Mouse (Mus musculus): ENCODE measurements around the gene Synrg. TPM values are rescaled to one million over a fixed set of nuclear protein-coding genes. Genes with fewer than 3 reads are reported as not detected.

Synrg gene
- polyA plus RNA-seq, 1 experiment: 4.8 TPM

DNA sequence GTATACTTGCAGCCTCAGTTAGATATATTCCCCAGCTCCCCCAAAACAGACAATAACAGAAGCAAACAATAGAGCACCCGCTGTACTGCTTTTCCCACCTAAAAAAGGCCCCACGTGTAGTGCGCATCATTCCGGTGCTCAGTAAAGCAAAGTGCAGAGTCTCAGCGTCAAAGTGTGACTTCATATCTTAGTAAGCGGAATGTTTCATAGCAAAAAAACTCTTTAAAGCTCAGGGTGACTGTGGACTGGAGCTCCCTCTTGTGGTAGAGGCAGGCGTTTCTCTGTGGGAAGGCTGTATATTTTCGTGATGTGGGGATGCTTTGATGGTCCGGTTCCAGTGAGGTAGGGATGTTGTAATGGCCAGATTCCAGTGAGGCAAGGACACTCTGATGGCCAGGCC, 67.7 kb downstream of the Synrg start:
- H3K79me2 ChIP-seq (ENCODE audit: control insufficient read depth, insufficient read depth): no peaks in the 10 kb centered on the region
- H3K4me3 ChIP-seq (ENCODE audit: insufficient read depth, poor library complexity, severe bottlenecking): no peak overlapping the region
- no peaks in the 10 kb centered on the region for H3K36me3 ChIP-seq (ENCODE audit: control insufficient read depth, insufficient read depth)
- no peaks in the 10 kb centered on the region for H3K79me3 ChIP-seq (ENCODE audit: low read depth)
- no peaks in the 10 kb centered on the region for H3K27me3 ChIP-seq (ENCODE audit: control insufficient read depth, insufficient read depth, insufficient read length)
- TF ChIP-seq CEBPB (IDR thresholded peaks at IDR 0.05; ENCODE audit: low read depth): no peak
- TF ChIP-seq MYOG (IDR thresholded peaks at IDR 0.05; ENCODE audit: control insufficient read depth, extremely low read depth, insufficient read length): no peak
- no peak for TF ChIP-seq MAX (IDR thresholded peaks at IDR 0.05)
- no peak for TF ChIP-seq FOSL1 (IDR thresholded peaks at IDR 0.05; ENCODE audit: insufficient read depth, low read length, poor library complexity, severe bottlenecking)
- peak; percentile 28 for TF ChIP-seq CTCF (IDR thresholded peaks at IDR 0.05; ENCODE audit: control insufficient read depth, insufficient read depth, insufficient read length)
- TF ChIP-seq MYOD1 (IDR thresholded peaks at IDR 0.05; ENCODE audit: control insufficient read depth, insufficient read length, low read depth): no peak
- TF ChIP-seq USF1 (IDR thresholded peaks at IDR 0.05; ENCODE audit: low read depth): no peak
- H3ac ChIP-seq (ENCODE audit: control insufficient read depth, insufficient read length, low read depth): no peak overlapping the region

- Histone ChIP-seq H3K79me2 (ENCODE audit: control insufficient read depth, insufficient read depth) (no peaks in the 10 kb centered on the region), H3ac (ENCODE audit: control insufficient read depth, insufficient read length, low read depth) (no peak overlapping the region), H3K4me3 (ENCODE audit: insufficient read depth, poor library complexity, severe bottlenecking) (no peak overlapping the region), H3K36me3 (ENCODE audit: control insufficient read depth, insufficient read depth) (no peaks in the 10 kb centered on the region), H3K27me3 (ENCODE audit: control insufficient read depth, insufficient read depth, insufficient read length) (no peaks in the 10 kb centered on the region), H3K79me3 (ENCODE audit: low read depth) (no peaks in the 10 kb centered on the region)
- no peak for TF ChIP-seq MAX (IDR thresholded peaks at IDR 0.05)
- no peak for TF ChIP-seq MYOG (IDR thresholded peaks at IDR 0.05; ENCODE audit: control insufficient read depth, extremely low read depth, insufficient read length)
- TF ChIP-seq CTCF (IDR thresholded peaks at IDR 0.05; ENCODE audit: control insufficient read depth, insufficient read depth, insufficient read length): no peak
- no peak for TF ChIP-seq USF1 (IDR thresholded peaks at IDR 0.05; ENCODE audit: low read depth)
Measured at GRCm38 (mm10) chr11:84032559-84032958, 68.3 kb downstream of the Synrg start.

- Histone ChIP-seq H3K4me3 (ENCODE audit: insufficient read depth, poor library complexity, severe bottlenecking) (no peak overlapping the region), H3K79me3 (ENCODE audit: low read depth) (no peaks in the 10 kb centered on the region), H3K36me3 (ENCODE audit: control insufficient read depth, insufficient read depth) (no peaks in the 10 kb centered on the region), H3ac (ENCODE audit: control insufficient read depth, insufficient read length, low read depth) (no peak overlapping the region), H3K79me2 (ENCODE audit: control insufficient read depth, insufficient read depth) (no peaks in the 10 kb centered on the region), H3K27me3 (ENCODE audit: control insufficient read depth, insufficient read depth, insufficient read length) (no peaks in the 10 kb centered on the region)
- TF ChIP-seq MYOD1 (IDR thresholded peaks at IDR 0.05; ENCODE audit: control insufficient read depth, insufficient read length, low read depth) (no peak), MAX (IDR thresholded peaks at IDR 0.05) (no peak)
Measured at GRCm38 (mm10) chr11:84033671-84034070, 69.4 kb downstream of the Synrg start.

- no peak overlapping the region for H3ac ChIP-seq (ENCODE audit: control insufficient read depth, insufficient read length, low read depth)
- no peak overlapping the region for H3K4me3 ChIP-seq (ENCODE audit: insufficient read depth, poor library complexity, severe bottlenecking)
- TF ChIP-seq CTCF (IDR thresholded peaks at IDR 0.05; ENCODE audit: control insufficient read depth, insufficient read depth, insufficient read length) (no peak), FOSL1 (IDR thresholded peaks at IDR 0.05; ENCODE audit: insufficient read depth, low read length, poor library complexity, severe bottlenecking) (no peak), CEBPB (IDR thresholded peaks at IDR 0.05; ENCODE audit: low read depth) (no peak), MAX (IDR thresholded peaks at IDR 0.05) (no peak), MYOD1 (IDR thresholded peaks at IDR 0.05; ENCODE audit: control insufficient read depth, insufficient read length, low read depth) (no peak), MYOG (IDR thresholded peaks at IDR 0.05; ENCODE audit: control insufficient read depth, extremely low read depth, insufficient read length) (no peak), USF1 (IDR thresholded peaks at IDR 0.05; ENCODE audit: low read depth) (no peak)
- H3K27me3 ChIP-seq (ENCODE audit: control insufficient read depth, insufficient read depth, insufficient read length): no peaks in the 10 kb centered on the region
- H3K79me2 ChIP-seq (ENCODE audit: control insufficient read depth, insufficient read depth): no peaks in the 10 kb centered on the region
- H3K79me3 ChIP-seq (ENCODE audit: low read depth): no peaks in the 10 kb centered on the region
- H3K36me3 ChIP-seq (ENCODE audit: control insufficient read depth, insufficient read depth): peaks cover 5% of the 10 kb centered on the region
Measured at GRCm38 (mm10) chr11:84040621-84041020, 76.4 kb downstream of the Synrg start.

DNA sequence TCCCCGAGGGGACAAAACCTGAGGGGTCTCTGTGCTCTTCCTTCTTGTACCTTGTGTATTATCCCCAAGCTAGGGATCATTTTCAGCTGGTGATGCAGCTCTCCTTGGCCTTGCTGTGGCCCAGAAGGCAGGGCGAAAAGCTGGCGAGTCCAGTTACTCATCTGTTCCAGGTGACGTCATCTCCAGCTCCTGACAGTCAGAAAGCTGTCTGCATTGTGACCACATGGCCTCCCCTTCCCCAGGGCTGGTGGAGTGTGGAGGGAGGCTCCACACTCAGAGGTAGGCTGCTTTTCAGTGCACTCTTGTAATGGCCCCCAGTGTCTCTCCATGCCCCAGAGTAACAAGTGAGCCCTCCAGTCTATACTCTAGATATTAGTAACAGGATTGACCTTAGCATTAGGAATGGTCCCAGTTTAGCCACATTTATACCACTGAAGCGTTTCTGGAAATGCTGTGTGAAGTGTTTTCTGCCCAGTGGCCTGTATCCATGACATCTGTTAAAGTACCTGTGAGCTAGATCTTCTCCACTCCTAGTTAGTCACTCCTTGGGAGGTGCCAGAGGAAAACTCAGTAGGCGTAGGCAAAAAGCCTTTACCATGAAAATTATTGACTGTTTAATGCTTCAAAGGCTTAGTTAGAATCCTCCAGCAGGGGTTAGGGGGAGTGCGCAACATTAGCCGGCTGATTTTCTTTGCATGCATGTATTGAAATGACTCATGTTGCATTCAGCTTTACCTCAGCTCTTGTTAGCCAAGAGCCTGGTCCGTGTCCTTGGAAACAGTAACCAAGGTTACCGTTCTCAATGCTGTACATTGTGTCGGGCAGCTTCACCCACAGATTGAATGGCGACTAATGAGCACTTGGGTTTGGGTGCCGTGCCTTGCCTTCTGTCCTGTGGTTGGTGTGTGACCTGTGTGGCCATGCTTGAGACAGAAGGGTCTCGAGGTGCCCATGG, 78.9 kb downstream of the Synrg start:
- H3K36me3 ChIP-seq (ENCODE audit: control insufficient read depth, insufficient read depth): peaks cover 20% of the 10 kb centered on the region
- no peak overlapping the region for H3ac ChIP-seq (ENCODE audit: control insufficient read depth, insufficient read length, low read depth)
- H3K79me2 ChIP-seq (ENCODE audit: control insufficient read depth, insufficient read depth): no peaks in the 10 kb centered on the region
- H3K4me3 ChIP-seq (ENCODE audit: insufficient read depth, poor library complexity, severe bottlenecking): no peak overlapping the region
- no peaks in the 10 kb centered on the region for H3K79me3 ChIP-seq (ENCODE audit: low read depth)
- H3K27me3 ChIP-seq (ENCODE audit: control insufficient read depth, insufficient read depth, insufficient read length): no peaks in the 10 kb centered on the region
- peak; percentile 84 for TF ChIP-seq MAX (IDR thresholded peaks at IDR 0.05)
- TF ChIP-seq MYOG (IDR thresholded peaks at IDR 0.05; ENCODE audit: control insufficient read depth, extremely low read depth, insufficient read length): no peak
- TF ChIP-seq USF1 (IDR thresholded peaks at IDR 0.05; ENCODE audit: low read depth): no peak
- peak; percentile 45 for TF ChIP-seq FOSL1 (IDR thresholded peaks at IDR 0.05; ENCODE audit: insufficient read depth, low read length, poor library complexity, severe bottlenecking)
- peak; percentile 17 for TF ChIP-seq MYOD1 (IDR thresholded peaks at IDR 0.05; ENCODE audit: control insufficient read depth, insufficient read length, low read depth)
- TF ChIP-seq CTCF (IDR thresholded peaks at IDR 0.05; ENCODE audit: control insufficient read depth, insufficient read depth, insufficient read length): no peak
- TF ChIP-seq CEBPB (IDR thresholded peaks at IDR 0.05; ENCODE audit: low read depth): peak; percentile 66

GRCm38 (mm10) chr11:84044988-84045387, 80.8 kb downstream of the Synrg start:
- H3K79me2 ChIP-seq (ENCODE audit: control insufficient read depth, insufficient read depth): no peaks in the 10 kb centered on the region
- TF ChIP-seq USF1 (IDR thresholded peaks at IDR 0.05; ENCODE audit: low read depth) (no peak), FOSL1 (IDR thresholded peaks at IDR 0.05; ENCODE audit: insufficient read depth, low read length, poor library complexity, severe bottlenecking) (no peak), CEBPB (IDR thresholded peaks at IDR 0.05; ENCODE audit: low read depth) (no peak), CTCF (IDR thresholded peaks at IDR 0.05; ENCODE audit: control insufficient read depth, insufficient read depth, insufficient read length) (no peak), MAX (IDR thresholded peaks at IDR 0.05) (no peak), MYOG (IDR thresholded peaks at IDR 0.05; ENCODE audit: control insufficient read depth, extremely low read depth, insufficient read length) (no peak), MYOD1 (IDR thresholded peaks at IDR 0.05; ENCODE audit: control insufficient read depth, insufficient read length, low read depth) (no peak)
- no peak overlapping the region for H3ac ChIP-seq (ENCODE audit: control insufficient read depth, insufficient read length, low read depth)

More at GRCm38 (mm10) chr11:84044988-84045387, 80.8 kb downstream of the Synrg start:
- H3K4me3 ChIP-seq (ENCODE audit: insufficient read depth, poor library complexity, severe bottlenecking): no peak overlapping the region
- H3K79me3 ChIP-seq (ENCODE audit: low read depth): no peaks in the 10 kb centered on the region
- H3K36me3 ChIP-seq (ENCODE audit: control insufficient read depth, insufficient read depth): peaks cover 29% of the 10 kb centered on the region
- no peaks in the 10 kb centered on the region for H3K27me3 ChIP-seq (ENCODE audit: control insufficient read depth, insufficient read depth, insufficient read length)
